Mouse (Mus musculus) thymus, adult 2 months (tissue): ENCODE measurements at regions not wholly inside any gene's neighbourhood (a gene's known extent, or its start where the extent isn't known, plus 50 kb on each side); places are given as distances from the start of the nearest gene placed in this dataset.

Source experiments
- CTCF ChIP-seq: fragments of 200-500 bp; IDR thresholded peaks from 2 replicates; pipeline ENCODE4 v1.5.1; 2012; ENCODE audit warnings: mild to moderate bottlenecking, control low read depth, low read length, moderate library complexity, borderline replicate concordance; ENCODE audit not compliant: control insufficient read depth, poor library complexity, insufficient read depth; ENCODE audit errors: extremely low read depth
- POLR2A ChIP-seq: fragments of 200-500 bp; IDR thresholded peaks from 2 replicates; pipeline ENCODE4 v1.6.1; 2012; ENCODE audit warnings: mild to moderate bottlenecking, low read length, control low read depth, moderate library complexity; ENCODE audit not compliant: control insufficient read depth, poor library complexity, insufficient read depth; ENCODE audit errors: extremely low read depth

GRCm38 (mm10) chr6:143373686-143374273 lies 206.8 kb downstream of the Etnk1 start:
- TF ChIP-seq POLR2A = no peak
- peak; percentile 87 for TF ChIP-seq CTCF
